Mouse (Mus musculus): Measurements from ENCODE around the gene BC049730.
"Not testable (repeated sequence)": the region's sequence is repeated elsewhere in the genome, so short reads cannot be mapped to it uniquely, and the experiment has no call there.

The BC049730 gene

GRCm38 (mm10) chr7:24708832-24709292, at the start of gene BC049730:
Gene BC049730 (plus strand): TSS chr7:24709242.
- in situ Hi-C loops (cut with MboI; ENCODE audit: low sequenced_read_pairs) = no loop called here

- in situ Hi-C loops (cut with MboI; ENCODE audit: low sequenced_read_pairs) = no loop called here
Observed at GRCm38 (mm10) chr7:24659737-24660357, 49.2 kb upstream of the BC049730 start.

- in situ Hi-C loops (cut with MboI; ENCODE audit: low sequenced_read_pairs) = no loop called here
Observed at GRCm38 (mm10) chr7:24661118-24661904, 47.7 kb upstream of the BC049730 start.

GRCm38 (mm10) chr7:24662575-24662974, 46.5 kb upstream of the BC049730 start:
- in situ Hi-C loops (cut with MboI; ENCODE audit: low sequenced_read_pairs) = no loop called here

- in situ Hi-C loops (cut with MboI; ENCODE audit: low sequenced_read_pairs) = no loop called here
Observed at GRCm38 (mm10) chr7:24664301-24664700, 44.7 kb upstream of the BC049730 start.

GRCm38 (mm10) chr7:24664959-24665358, 44.1 kb upstream of the BC049730 start:
- in situ Hi-C loops (cut with MboI; ENCODE audit: low sequenced_read_pairs) = no loop called here

GRCm38 (mm10) chr7:24671944-24672439, 37.0 kb upstream of the BC049730 start:
- in situ Hi-C loops (cut with MboI; ENCODE audit: low sequenced_read_pairs) = no loop called here

GRCm38 (mm10) chr7:24676575-24676974, 32.5 kb upstream of the BC049730 start, which contains the start of gene Tex101:
Gene Tex101 (minus strand): TSS chr7:24676675.
- in situ Hi-C loops (cut with MboI; ENCODE audit: low sequenced_read_pairs) = no loop called here

GRCm38 (mm10) chr7:24684121-24684520, 24.9 kb upstream of the BC049730 start:
- in situ Hi-C loops (cut with MboI; ENCODE audit: low sequenced_read_pairs) = not testable (repeated sequence)

GRCm38 (mm10) chr7:24687519-24687918, 21.5 kb upstream of the BC049730 start:
- in situ Hi-C loops (cut with MboI; ENCODE audit: low sequenced_read_pairs) = not testable (repeated sequence)

GRCm38 (mm10) chr7:24692693-24693092, 16.3 kb upstream of the BC049730 start:
- in situ Hi-C loops (cut with MboI; ENCODE audit: low sequenced_read_pairs) = not testable (repeated sequence)

GRCm38 (mm10) chr7:24697891-24698290, 11.2 kb upstream of the BC049730 start:
- in situ Hi-C loops (cut with MboI; ENCODE audit: low sequenced_read_pairs) = not testable (repeated sequence)

GRCm38 (mm10) chr7:24702841-24703240, 6.2 kb upstream of the BC049730 start:
- in situ Hi-C loops (cut with MboI; ENCODE audit: low sequenced_read_pairs) = not testable (repeated sequence)

- in situ Hi-C loops (cut with MboI; ENCODE audit: low sequenced_read_pairs) = no loop called here
Observed at GRCm38 (mm10) chr7:24715039-24715438, 6.0 kb downstream of the BC049730 start.

- in situ Hi-C loops (cut with MboI; ENCODE audit: low sequenced_read_pairs) = not testable (repeated sequence)
Observed at GRCm38 (mm10) chr7:24726808-24727207, 17.8 kb downstream of the BC049730 start, which contains the start of gene Gm4763. Gene Gm4763 (minus strand): TSS chr7:24726908.

- in situ Hi-C loops (cut with MboI; ENCODE audit: low sequenced_read_pairs) = no loop called here
Observed at GRCm38 (mm10) chr7:24735970-24736670, 27.1 kb downstream of the BC049730 start.

- in situ Hi-C loops (cut with MboI; ENCODE audit: low sequenced_read_pairs) = no loop called here
Observed at GRCm38 (mm10) chr7:24750695-24751094, 41.7 kb downstream of the BC049730 start.

- in situ Hi-C loops (cut with MboI; ENCODE audit: low sequenced_read_pairs) = no loop called here
Observed at GRCm38 (mm10) chr7:24751610-24752009, 42.6 kb downstream of the BC049730 start.

GRCm38 (mm10) chr7:24753476-24753875, 44.4 kb downstream of the BC049730 start:
- in situ Hi-C loops (cut with MboI; ENCODE audit: low sequenced_read_pairs) = no loop called here

- in situ Hi-C loops (cut with MboI; ENCODE audit: low sequenced_read_pairs) = no loop called here
Observed at GRCm38 (mm10) chr7:24758520-24758919, 49.5 kb downstream of the BC049730 start.

- in situ Hi-C loops (cut with MboI; ENCODE audit: low sequenced_read_pairs) = no loop called here
Observed at GRCm38 (mm10) chr7:24760211-24760610, 51.2 kb downstream of the BC049730 start, which contains the start of gene Cd177. Gene Cd177 (minus strand): TSS chr7:24760311.

Data from CH12F3 (cell line).